Mouse (Mus musculus): ENCODE data around the gene Adamts2. TPM values are rescaled to one million over a fixed set of nuclear protein-coding genes. Genes with fewer than 3 reads are reported as not detected.

Gene Adamts2
- total RNA-seq, 2 experiments from 2014 or later: 17.6 to 19.4 TPM

- DNase-seq: no peak
Observed at GRCm38 (mm10) chr11:50734129-50734528, 132.2 kb downstream of the Adamts2 start.

GRCm38 (mm10) chr11:50736548-50736947 lies 134.7 kb downstream of the Adamts2 start:
- DNase-seq: no peak

GRCm38 (mm10) chr11:50738436-50738835 lies 136.6 kb downstream of the Adamts2 start:
- DNase-seq: no peak

DNA sequence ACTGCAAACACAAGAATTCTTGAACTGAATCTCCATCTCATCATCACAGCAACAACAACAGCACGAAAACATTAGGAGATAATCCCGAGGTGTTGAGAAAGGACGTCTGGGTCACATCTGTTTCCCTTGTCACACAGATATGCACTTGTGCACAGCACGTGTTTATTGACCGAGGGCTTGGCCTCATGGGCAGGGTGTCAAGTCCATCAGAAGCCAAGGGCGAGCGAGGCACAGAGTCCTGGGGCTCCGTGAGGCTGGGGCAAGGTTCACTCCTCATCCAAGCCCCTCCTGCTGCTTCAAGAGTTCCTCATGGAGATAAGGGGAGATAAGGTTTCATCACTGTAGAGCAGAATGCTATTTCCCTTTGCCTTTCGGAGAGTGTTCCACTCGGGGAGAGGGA lies 137.6 kb downstream of the Adamts2 start:
- no peak for DNase-seq

GRCm38 (mm10) chr11:50742146-50742545 lies 140.3 kb downstream of the Adamts2 start:
- no peak for DNase-seq

GRCm38 (mm10) chr11:50744971-50745370 lies 143.1 kb downstream of the Adamts2 start:
- DNase-seq: peak; percentile 48

GRCm38 (mm10) chr11:50746508-50746907 lies 144.6 kb downstream of the Adamts2 start:
- DNase-seq: no peak

DNA sequence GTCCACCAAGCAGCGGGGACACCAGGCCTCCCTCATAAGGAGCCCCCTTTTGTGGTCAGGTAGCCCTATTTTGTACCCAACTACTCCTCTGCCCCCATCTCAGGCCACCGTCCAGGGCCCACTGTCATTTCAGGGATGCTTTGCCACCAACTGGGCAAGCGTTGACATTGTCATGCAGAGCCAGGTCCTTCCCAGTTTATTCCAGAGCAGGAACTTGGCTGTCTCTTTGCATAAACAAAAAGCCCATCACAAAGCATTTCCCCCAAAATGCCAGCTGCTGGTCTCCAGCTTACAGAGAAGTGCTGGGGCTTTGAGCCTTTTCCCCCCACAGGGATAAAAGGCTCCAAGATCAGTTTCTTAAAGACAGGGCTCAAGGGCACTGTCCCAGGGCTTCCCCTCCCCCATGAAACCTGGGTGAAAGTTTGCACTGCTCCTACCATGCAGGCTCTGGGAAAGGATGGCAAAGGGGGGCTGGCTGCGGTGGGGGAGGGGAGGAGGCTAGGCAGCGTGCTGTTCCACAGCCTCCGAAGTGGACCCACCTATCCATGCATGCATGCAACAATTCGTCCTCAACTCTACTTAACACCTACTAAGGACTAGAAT lies 149.2 kb downstream of the Adamts2 start:
- no peak for DNase-seq

DNA sequence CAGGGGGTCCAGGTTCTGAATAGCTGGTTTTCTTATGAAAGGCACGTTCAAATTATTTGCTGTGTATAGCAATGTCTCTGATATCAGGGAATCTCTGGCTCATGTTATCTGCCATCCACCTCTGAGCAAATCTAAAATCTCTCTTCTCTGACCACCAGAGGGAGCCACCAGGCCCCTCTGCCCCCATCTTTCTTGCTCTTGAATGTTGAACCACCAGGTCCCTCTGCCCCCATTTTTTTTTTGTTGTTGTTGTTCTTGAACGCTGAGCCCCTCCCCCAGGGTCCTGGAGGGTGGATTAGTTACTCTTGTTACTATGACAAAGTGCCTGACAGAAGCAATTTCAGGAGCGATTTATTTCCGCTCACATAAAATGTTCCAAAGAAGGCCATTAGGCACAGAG lies 155.9 kb downstream of the Adamts2 start:
- DNase-seq: no peak

GRCm38 (mm10) chr11:50766461-50766860 lies 164.6 kb downstream of the Adamts2 start:
- DNase-seq: no peak

DNA sequence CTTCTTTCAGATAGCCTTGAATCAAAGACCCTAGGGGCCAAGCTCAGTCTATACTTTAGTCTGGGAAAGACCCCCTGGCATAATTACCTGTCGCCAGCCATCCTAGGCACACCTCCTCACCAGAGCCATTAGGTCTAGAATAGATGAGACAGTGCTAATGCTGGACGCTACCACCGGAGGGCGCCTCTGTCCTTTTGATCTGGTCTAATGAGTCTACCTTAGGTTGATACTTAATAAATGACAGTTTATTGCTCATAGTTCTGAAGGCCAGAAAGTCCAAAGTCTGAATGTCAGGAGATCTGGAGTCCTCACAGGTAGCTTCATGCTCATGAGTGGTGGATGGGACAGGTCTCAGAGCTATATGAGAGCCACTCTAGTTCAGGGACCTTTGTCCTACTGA lies 165.2 kb downstream of the Adamts2 start:
- DNase-seq: peak; percentile 71

GRCm38 (mm10) chr11:50768995-50769749 lies 167.3 kb downstream of the Adamts2 start:
- peak; percentile 93 for DNase-seq

DNA sequence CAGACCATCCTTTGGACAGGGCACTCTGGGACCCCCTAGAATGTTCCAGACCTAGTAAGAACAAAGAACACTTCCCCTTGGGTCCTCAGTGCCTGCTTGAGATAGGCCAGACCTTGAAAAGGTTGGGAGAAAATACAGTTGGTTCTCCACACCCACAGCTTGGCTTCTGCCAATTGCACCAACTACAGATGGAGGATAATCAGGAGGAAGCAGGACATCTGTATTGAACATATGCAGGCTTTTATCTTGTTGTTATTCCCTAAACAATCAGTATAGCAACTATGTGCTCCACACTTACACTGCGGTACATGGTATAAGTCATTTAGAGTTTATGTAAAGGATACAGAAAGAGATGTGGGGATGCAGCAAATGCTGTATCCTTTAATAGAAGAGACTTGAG lies 169.1 kb downstream of the Adamts2 start:
- no peak for DNase-seq

- DNase-seq: no peak
Observed at GRCm38 (mm10) chr11:50797674-50798073, 195.8 kb downstream of the Adamts2 start.

GRCm38 (mm10) chr11:50798836-50799235 lies 197.0 kb downstream of the Adamts2 start:
- DNase-seq: no peak

DNA sequence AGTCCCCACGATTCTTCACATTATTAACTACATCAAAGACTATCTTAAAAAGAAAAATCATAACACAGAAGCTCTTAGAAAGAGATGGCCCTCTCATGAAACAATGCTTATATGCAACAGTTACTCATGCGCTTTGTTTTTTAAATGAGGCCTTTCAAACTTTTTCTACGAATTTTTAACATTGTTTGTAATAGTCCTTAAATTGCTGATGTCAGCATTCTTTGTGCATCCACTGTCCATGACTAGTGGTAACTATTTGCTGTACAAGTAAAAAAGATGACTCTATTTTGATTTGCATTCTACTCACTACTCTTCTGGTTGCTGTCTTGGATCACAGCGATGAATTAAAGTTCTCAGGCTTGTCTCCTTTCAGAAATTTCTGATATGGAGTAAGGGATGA lies 212.3 kb downstream of the Adamts2 start:
- DNase-seq: no peak

GRCm38 (mm10) chr11:50826214-50826613 lies 224.3 kb downstream of the Adamts2 start:
- no peak for DNase-seq

DNA sequence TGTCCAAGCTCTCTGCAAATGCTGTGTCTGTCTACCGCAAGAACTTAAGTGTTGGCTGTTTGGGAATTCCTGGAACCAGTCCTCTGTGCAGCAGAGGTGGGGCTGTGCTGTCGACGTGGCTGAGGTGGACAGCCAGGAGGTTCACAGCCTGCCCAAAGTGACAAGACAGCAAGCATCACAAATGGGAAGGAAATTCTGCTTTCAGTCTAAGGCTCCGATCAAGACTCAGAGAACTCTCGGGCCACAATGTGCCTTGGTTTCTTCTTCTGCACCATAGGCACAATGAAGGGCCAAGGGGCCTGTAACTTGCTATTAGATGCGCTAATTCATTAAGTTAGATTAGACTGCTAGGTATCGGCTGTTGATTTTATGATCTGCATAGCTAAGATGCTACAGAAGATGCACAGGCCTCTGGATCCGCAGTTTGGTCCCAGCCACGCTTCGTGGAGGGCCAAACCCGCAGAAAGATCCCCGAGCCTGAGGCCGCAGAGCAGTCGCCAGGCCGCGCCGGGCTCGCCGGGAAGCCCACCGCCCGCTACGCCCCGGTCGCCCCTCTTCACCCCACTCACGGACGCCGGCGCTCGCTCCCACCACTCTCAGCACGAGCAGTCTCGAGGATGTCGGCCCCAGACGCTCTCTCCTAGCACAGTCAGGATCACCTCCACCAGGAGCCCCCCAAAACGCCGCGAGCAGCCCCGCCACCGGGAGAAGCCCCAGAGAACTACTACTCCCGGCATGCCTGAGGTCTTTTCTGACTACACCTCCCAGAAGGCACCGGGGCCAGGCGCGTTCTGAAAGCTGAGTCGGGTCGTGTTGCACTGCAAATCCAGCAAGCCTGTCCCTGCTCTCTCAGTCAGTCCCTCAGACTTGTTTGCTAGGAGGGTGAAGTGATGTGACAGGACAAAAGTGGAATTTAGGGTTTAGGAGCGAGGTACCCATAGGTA lies 225.4 kb downstream of the Adamts2 start, which contains the start of gene Zfp354c:
TSS of gene Zfp354c (minus strand) at position 715 of the 944 bp plus-strand sequence.
- peak; percentile 89 for DNase-seq

GRCm38 (mm10) chr11:50835727-50836126 lies 233.8 kb downstream of the Adamts2 start:
- no peak for DNase-seq

DNA sequence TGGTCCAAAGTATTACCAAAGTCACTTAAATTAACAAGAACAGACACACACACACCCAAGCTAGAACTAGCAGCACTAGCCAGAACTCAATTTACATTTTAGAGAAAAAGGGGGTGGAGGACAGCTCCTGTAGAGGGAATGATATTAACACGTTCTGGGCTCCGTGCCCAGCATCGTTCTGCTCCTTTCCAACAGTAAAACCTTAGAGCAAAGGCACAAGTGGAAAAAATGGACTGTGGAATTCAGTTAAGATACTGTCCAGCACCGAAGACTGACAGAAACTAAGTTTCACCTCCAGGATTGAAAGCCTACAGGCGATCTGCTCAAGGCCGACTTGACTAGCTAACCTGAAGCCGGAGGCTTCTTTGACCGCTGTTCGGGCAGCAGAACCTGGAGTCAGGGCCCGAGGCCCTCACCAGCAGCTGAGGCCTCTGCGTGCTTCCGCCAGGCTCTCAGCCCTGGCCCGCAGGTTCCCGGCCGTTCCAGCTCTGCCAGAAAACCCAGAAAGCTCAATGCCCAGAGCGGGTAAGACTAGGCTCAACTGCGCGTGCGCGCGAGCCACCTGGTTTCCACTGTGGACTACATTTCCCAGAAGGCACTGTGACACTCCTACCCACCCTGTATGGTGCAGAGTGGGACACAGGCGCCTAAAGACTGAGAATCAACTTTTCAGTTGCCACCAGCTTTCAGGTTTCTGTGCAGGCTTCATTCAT lies 239.3 kb downstream of the Adamts2 start, which contains the start of gene Zfp879:
TSS of gene Zfp879 (minus strand) at position 530 of the 713 bp plus-strand sequence.
- peak; percentile 91 for DNase-seq

DNA sequence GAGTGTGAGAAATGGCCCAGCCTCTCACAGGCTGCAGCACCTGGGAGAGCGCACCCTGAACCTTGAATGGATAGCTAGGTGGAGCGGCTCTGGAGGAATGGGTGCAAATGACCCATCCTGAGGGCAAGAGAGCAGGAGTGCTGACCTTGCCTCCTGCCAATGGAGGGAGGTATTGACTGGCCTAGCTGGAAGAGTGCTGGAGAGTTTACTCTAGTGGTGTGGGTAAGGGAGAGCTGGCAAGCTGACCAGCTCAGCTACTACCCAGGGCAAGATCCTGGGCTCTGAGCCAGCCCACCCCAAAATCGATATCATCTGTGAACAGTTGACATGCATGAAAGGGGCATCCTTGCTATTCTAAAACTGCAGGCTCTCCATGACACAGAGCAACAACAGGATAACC lies 244.1 kb downstream of the Adamts2 start:
- peak; percentile 23 for DNase-seq

GRCm38 (mm10) chr11:50847047-50847446 lies 245.2 kb downstream of the Adamts2 start:
- DNase-seq: no peak

All from adrenal gland, postnatal 10 days (tissue).